Mouse (Mus musculus) heart, embryonic 14.5 days (tissue): Measurements from ENCODE around the gene Grpel1. TPM values are rescaled to one million over a fixed set of nuclear protein-coding genes. Genes with fewer than 3 reads are reported as not detected.

ENCODE experiments used
- ATAC-seq: fragments of 200-750 bp; cut with Nextera tagmentation; 2 replicates; pipeline ENCODE4 v1.8.0; 2017; ENCODE audit warnings: low read depth, moderate TSS enrichment; ENCODE audit not compliant: insufficient number of reproducible peaks, insufficient read depth, low FRiP score
- H3K27ac ChIP-seq, 2 experiments: fragments of 200-500 bp in 1 of 2; fragments of 300-500 bp in 1 of 2; sonication (generic) in 1 of 2; replicated peaks in 1 of 2; 2 replicates each; pipeline ENCODE4 v1.5.1; 2012 to 2014; ENCODE audit warnings: low read depth in 2 of 2, low read length in 2 of 2, control low read depth in 1 of 2, mild to moderate bottlenecking in 1 of 2, mixed read lengths in 1 of 2; ENCODE audit not compliant: control insufficient read depth in 1 of 2, insufficient read depth in 1 of 2
- H3K27me3 ChIP-seq: fragments of 300-500 bp; sonication (generic); 2 replicates; pipeline ENCODE4 v1.6.1; 2014; ENCODE audit warnings: mild to moderate bottlenecking, low read length, control low read depth; ENCODE audit not compliant: control insufficient read depth, insufficient read depth
- H3K36me3 ChIP-seq: fragments of 300-500 bp; sonication (generic); 2 replicates; pipeline ENCODE4 v1.6.1; 2014; ENCODE audit warnings: mild to moderate bottlenecking, control low read depth, low read length, mixed read lengths; ENCODE audit not compliant: control insufficient read depth, insufficient read depth
- H3K4me1 ChIP-seq, 2 experiments: fragments of 200-500 bp in 1 of 2; fragments of 300-500 bp in 1 of 2; sonication (generic) in 1 of 2; 2 replicates each; pipeline ENCODE4 v1.6.1; 2012 to 2014; ENCODE audit warnings: low read length in 2 of 2, control low read depth in 1 of 2, mixed read lengths in 1 of 2; ENCODE audit not compliant: control insufficient read depth in 2 of 2, insufficient read depth in 2 of 2
- H3K4me2 ChIP-seq: fragments of 300-500 bp; sonication (generic); 2 replicates; pipeline ENCODE4 v1.6.1; 2014; ENCODE audit warnings: mild to moderate bottlenecking, low read length
- H3K4me3 ChIP-seq, 2 experiments: fragments of 200-500 bp in 1 of 2; fragments of 300-500 bp in 1 of 2; sonication (generic) in 1 of 2; 2 replicates each; pipeline ENCODE4 v1.5.1; 2012 to 2014; ENCODE audit warnings: low read length in 2 of 2, mild to moderate bottlenecking in 2 of 2, control low read depth in 1 of 2, low read depth in 1 of 2, moderate library complexity in 1 of 2; ENCODE audit not compliant: control insufficient read depth in 1 of 2, insufficient read depth in 1 of 2
- H3K9ac ChIP-seq: fragments of 300-500 bp; sonication (generic); 2 replicates; pipeline ENCODE4 v1.6.1; 2014; ENCODE audit warnings: mild to moderate bottlenecking, low read length
- H3K9me3 ChIP-seq: fragments of 300-500 bp; sonication (generic); 2 replicates; pipeline ENCODE4 v1.6.1; 2016; ENCODE audit warnings: low read length, control low read depth; ENCODE audit not compliant: control insufficient read depth
- WGBS: fragments of 180-500 bp; shearing (Covaris S2); extraction: QIAGEN DNeasy Blood & Tissue Kit; methylation state at CpG from one replicate; pipeline ENCODE4 v1.1.7; 2014; 5-methylcytosine and 5-hydroxymethylcytosine counted together
- polyA plus RNA-seq: library from polyadenylated mRNA; unstranded; fragments of >200 nt; fragmentation: Nextera tagmentation; extraction: Ambion mirVana; gene quantifications from 2 replicates; pipeline ENCODE4 v1.2.1, GENCODE M21; 2014

Grpel1 gene
- polyA plus RNA-seq, 1 experiment from 2014 or later, result 62.4 TPM

- 58% methylated on average over 2 of the region's 2 CpGs for WGBS
- H3K4me1 ChIP-seq, result peaks cover 7 to 14% of the 10 kb centered on the region in 2 experiments
- H3K4me2 ChIP-seq, result no peak overlapping the region
- H3K9me3 ChIP-seq, result no peaks in the 10 kb centered on the region
- no peak overlapping the region for H3K27ac ChIP-seq
- no peak for ATAC-seq
- 0 out of 2 replicates have a peak, but pooled peaks cover 3% of the 10 kb centered on the region for H3K27me3 ChIP-seq
- no peaks in the 10 kb centered on the region for H3K36me3 ChIP-seq
- no peak overlapping the region for H3K4me3 ChIP-seq
- no peak overlapping the region for H3K9ac ChIP-seq
Measured at GRCm38 (mm10) chr5:36461231-36461630, 3.6 kb upstream of the Grpel1 start.

- H3K27ac ChIP-seq, result no peak overlapping the region
Measured at GRCm38 (mm10) chr5:36462810-36463209, 2.0 kb upstream of the Grpel1 start.

GRCm38 (mm10) chr5:36463391-36463790, 1.4 kb upstream of the Grpel1 start:
- H3K27ac ChIP-seq, result no peak overlapping the region
- H3K9ac ChIP-seq, result no peak overlapping the region
- ATAC-seq, result no peak
- no peak overlapping the region for H3K4me3 ChIP-seq
- peaks cover 5% of the 10 kb centered on the region; the same call in 1 of the 2 replicates for H3K36me3 ChIP-seq
- H3K27me3 ChIP-seq, result no peaks in the 10 kb centered on the region
- H3K4me2 ChIP-seq, result no peak overlapping the region
- H3K4me1 ChIP-seq, result peaks cover 7 to 22% of the 10 kb centered on the region in 2 experiments
- 58% methylated on average over 5 of the region's 5 CpGs for WGBS
- no peaks in the 10 kb centered on the region for H3K9me3 ChIP-seq

More at GRCm38 (mm10) chr5:36462810-36463209, 2.0 kb upstream of the Grpel1 start:
- H3K4me2 ChIP-seq, result no peak overlapping the region
- peaks cover 7 to 17% of the 10 kb centered on the region in 2 experiments for H3K4me1 ChIP-seq
- H3K27me3 ChIP-seq, result no peaks in the 10 kb centered on the region
- no peak overlapping the region for H3K9ac ChIP-seq
- 17% methylated on average over 7 of the region's 7 CpGs for WGBS
- H3K9me3 ChIP-seq, result no peaks in the 10 kb centered on the region
- H3K4me3 ChIP-seq, result no peak overlapping the region
- H3K36me3 ChIP-seq, result no peaks in the 10 kb centered on the region
- no peak for ATAC-seq

- Histone ChIP-seq H3K9ac (peak overlapping the region; percentile 94), H3K27ac (peak overlapping the region in 1 of 2 experiments; percentile 69; a peak in 1 of 4 replicates), H3K4me3 (peak overlapping the region; percentile 88 to 98), H3K36me3 (peaks cover 28% of the 10 kb centered on the region), H3K27me3 (no peaks in the 10 kb centered on the region), H3K4me1 (peaks cover 7 to 23% of the 10 kb centered on the region in 2 experiments), H3K9me3 (no peaks in the 10 kb centered on the region), H3K4me2 (peak overlapping the region; percentile 95)
- no peak for ATAC-seq
- 15% methylated on average over 8 of the region's 8 CpGs for WGBS
Measured at GRCm38 (mm10) chr5:36465889-36466288, 1.1 kb downstream of the Grpel1 start.

GRCm38 (mm10) chr5:36471206-36471605, 6.4 kb downstream of the Grpel1 start:
- ATAC-seq, result no peak
- Histone ChIP-seq H3K4me2 (no peak overlapping the region), H3K27me3 (no peaks in the 10 kb centered on the region), H3K4me3 (no peak overlapping the region), H3K4me1 (peaks cover 0 to 9% of the 10 kb centered on the region in 2 experiments; a peak in 2 of 4 replicates), H3K27ac (no peak overlapping the region), H3K9ac (no peak overlapping the region), H3K36me3 (peaks cover 72% of the 10 kb centered on the region), H3K9me3 (no peaks in the 10 kb centered on the region)
- 95% methylated on average over 8 of the region's 8 CpGs for WGBS

GRCm38 (mm10) chr5:36472876-36473655, 8.3 kb downstream of the Grpel1 start:
- no peak for ATAC-seq
- Histone ChIP-seq H3K4me3 (no peak overlapping the region), H3K9me3 (no peaks in the 10 kb centered on the region), H3K27me3 (no peaks in the 10 kb centered on the region), H3K4me2 (no peak overlapping the region), H3K9ac (no peak overlapping the region), H3K36me3 (peaks cover 75% of the 10 kb centered on the region), H3K4me1 (0 out of 4 replicates have a peak, but pooled peaks cover 0 to 4% of the 10 kb centered on the region in 2 experiments), H3K27ac (no peak overlapping the region)
- 79% methylated on average over 4 of the region's 4 CpGs for WGBS

GRCm38 (mm10) chr5:36474283-36474682, 9.5 kb downstream of the Grpel1 start:
- ATAC-seq, result no peak

More at GRCm38 (mm10) chr5:36474283-36474682, 9.5 kb downstream of the Grpel1 start:
- 88% methylated on average over 5 of the region's 5 CpGs for WGBS
- Histone ChIP-seq H3K36me3 (peaks cover 65% of the 10 kb centered on the region), H3K4me1 (peaks cover 3 to 5% of the 10 kb centered on the region in 2 experiments; a peak in 3 of 4 replicates), H3K27ac (no peak overlapping the region), H3K9ac (no peak overlapping the region), H3K4me2 (no peak overlapping the region), H3K9me3 (no peaks in the 10 kb centered on the region), H3K27me3 (no peaks in the 10 kb centered on the region), H3K4me3 (no peak overlapping the region)
